11 mouse cellular contexts compared by ENCODE assay signal in genomic region chr5:143624449-143624848, GRCm38 (mm10). TPM values are rescaled to one million over a fixed set of nuclear protein-coding genes. Genes with fewer than 3 reads are reported as not detected.
DNase-seq lines count a peak whose midpoint lies in the region; ATAC-seq and TF ChIP-seq lines count a peak whose summit lies in the region.
"Had no signal": no experiment of that assay in that cellular context is flagged by ENCODE, and none has a peak within 500 bp of the region (broad histone marks: within the 10 kb centered on the region; RNA-seq: fewer than 3 reads in every experiment).

No protein-coding gene starts in this region.

- H3K4me2 ChIP-seq in heart, embryonic 13.5 days: peak overlapping the region; percentile 89
- peak overlapping the region; percentile 90 for H3K4me2 ChIP-seq in liver, embryonic 12.5 days

- DNase-seq in heart, adult 18-20 months: no peak
- no peak for DNase-seq in layer of hippocampus, adult 2 months (ENCODE audit: low spot score in 2 of 2)
- no peak for DNase-seq in layer of hippocampus, adult 18-20 months (ENCODE audit: low spot score in 2 of 2)
- peak; percentile 48 for DNase-seq in adipocyte (ENCODE audit: low spot score)
- DNase-seq in right cerebral cortex, adult 18-20 months: no peak
- DNase-seq: cerebellum, adult 8-10 months had no signal

- no peak for TF ChIP-seq CTCF in layer of hippocampus, adult 2 months (conservative IDR thresholded peaks at IDR 0.05)

- H3K9me3 ChIP-seq in heart, embryonic 13.5 days: no peaks in the 10 kb centered on the region
- H3K9me3 ChIP-seq in liver, embryonic 12.5 days (replicated peaks): no peaks in the 10 kb centered on the region
- H3K9me3 ChIP-seq: heart, embryonic 10.5 days; midbrain, embryonic 12.5 days had no signal

- peaks cover 59% of the 10 kb centered on the region for H3K4me1 ChIP-seq in heart, embryonic 13.5 days
- H3K4me1 ChIP-seq in liver, embryonic 12.5 days: peaks cover 82% of the 10 kb centered on the region

- H3K4me3 ChIP-seq in heart, embryonic 13.5 days: peak overlapping the region; percentile 85
- H3K4me3 ChIP-seq in layer of hippocampus, adult 2 months: peak overlapping the region; percentile 80; the same call in 1 of the 2 replicates
- peak overlapping the region; percentile 99; the same call in 1 of the 2 replicates for H3K4me3 ChIP-seq in liver, embryonic 12.5 days
- H3K4me3 ChIP-seq: heart, embryonic 10.5 days; midbrain, embryonic 12.5 days had no signal

- H3K9ac ChIP-seq in heart, embryonic 13.5 days: no peak overlapping the region
- peak overlapping the region; percentile 100 for H3K9ac ChIP-seq in liver, embryonic 12.5 days
- H3K9ac ChIP-seq: midbrain, embryonic 12.5 days had no signal

- no peak overlapping the region for H3K27ac ChIP-seq in heart, embryonic 13.5 days (replicated peaks)
- H3K27ac ChIP-seq in layer of hippocampus, adult 2 months: peak overlapping the region; percentile 87
- H3K27ac ChIP-seq in liver, embryonic 12.5 days: peak overlapping the region; percentile 96
- H3K27ac ChIP-seq: heart, embryonic 10.5 days; midbrain, embryonic 12.5 days had no signal

- no peak for ATAC-seq in heart, embryonic 13.5 days (ENCODE audit: extremely low read depth, insufficient number of reproducible peaks, low FRiP score, low TSS enrichment)
- ATAC-seq in liver, embryonic 12.5 days: no peak
- ATAC-seq in monocyte, adult 5-6 weeks (replicated peaks; ENCODE audit: insufficient number of reproducible peaks, low FRiP score, low TSS enrichment, poor library complexity, severe bottlenecking): no peak

- 78% methylated on average over 3 of the region's 3 CpGs for WGBS in heart, embryonic 13.5 days
- 55% methylated on average over 3 of the region's 3 CpGs for WGBS in liver, embryonic 12.5 days (ENCODE audit: insufficient replicate concordance)

- peaks cover 4% of the 10 kb centered on the region; the same call in 1 of the 2 replicates for H3K36me3 ChIP-seq in heart, embryonic 13.5 days
- peaks cover 12% of the 10 kb centered on the region for H3K36me3 ChIP-seq in liver, embryonic 12.5 days
- H3K36me3 ChIP-seq: heart, embryonic 10.5 days; midbrain, embryonic 12.5 days had no signal

- H3K27me3 ChIP-seq in heart, embryonic 13.5 days (replicated peaks): no peaks in the 10 kb centered on the region
- no peaks in the 10 kb centered on the region for H3K27me3 ChIP-seq in liver, embryonic 12.5 days (replicated peaks)
- H3K27me3 ChIP-seq: midbrain, embryonic 12.5 days had no signal

RNA-seq across cellular contexts. Expression of gene Cyth3, which starts 2.2 kb away (rescaled TPM):
- 36.8 and 41.4 TPM in 2 replicates for polyA plus RNA-seq in heart, embryonic 13.5 days (2015; fragmentation: Nextera tagmentation; extraction: Ambion mirVana)
- 10 to 100 TPM; 33.5 to 39.6 TPM for total RNA-seq in heart, adult 18-20 months (2021)
- total RNA-seq in layer of hippocampus, adult 2 months (2021): 10 to 100 TPM; 43.7 to 46.1 TPM
- total RNA-seq in layer of hippocampus, adult 18-20 months (2021): 10 to 100 TPM; 41.3 to 51.6 TPM
- 46.0 and 47.7 TPM in 2 replicates for polyA plus RNA-seq in liver, embryonic 12.5 days (2016; fragmentation: Nextera tagmentation; extraction: Ambion mirVana)
- total RNA-seq in monocyte, adult 5-6 weeks (2017): 129 to 134 TPM (median 132 TPM) in 3 replicates
